Mouse (Mus musculus) hindbrain, embryonic 11.5 days (tissue): ENCODE measurements around the gene Recql. TPM values are rescaled to one million over a fixed set of nuclear protein-coding genes. Genes with fewer than 3 reads are reported as not detected.
A peak's percentile ranks its signal among the peaks of the same experiment; 100 is the strongest.

Experiments used
- ATAC-seq: fragments of 200-750 bp; cut with Nextera tagmentation; 2 replicates; pipeline ENCODE4 v1.8.0; 2017; ENCODE audit warnings: mild to moderate bottlenecking, moderate TSS enrichment, moderate library complexity; ENCODE audit not compliant: low FRiP score
- DNase-seq: peaks from one replicate; pipeline ENCODE4 v3.0.0-alpha.2; 2015; ENCODE audit warnings: low spot score
- H3K27ac ChIP-seq: fragments of 300-500 bp; sonication (generic); 2 replicates; pipeline ENCODE4 v1.5.1; 2014; ENCODE audit warnings: mild to moderate bottlenecking, low read depth, low read length
- H3K27me3 ChIP-seq: fragments of 300-500 bp; sonication (generic); 2 replicates; pipeline ENCODE4 v1.6.1; 2014; ENCODE audit warnings: mild to moderate bottlenecking, low read length, moderate library complexity, mixed read lengths; ENCODE audit not compliant: control insufficient read depth, insufficient read depth
- H3K36me3 ChIP-seq: fragments of 300-500 bp; sonication (generic); 2 replicates; pipeline ENCODE4 v1.6.1; 2014; ENCODE audit warnings: mild to moderate bottlenecking, low read length, moderate library complexity, mixed read lengths; ENCODE audit not compliant: control insufficient read depth, insufficient read depth
- H3K4me1 ChIP-seq: fragments of 300-500 bp; sonication (generic); replicated peaks from 2 replicates; pipeline ENCODE4 v1.6.1; 2014; ENCODE audit warnings: low read length, mixed read lengths; ENCODE audit not compliant: control insufficient read depth, insufficient read depth
- H3K4me2 ChIP-seq: fragments of 300-500 bp; sonication (generic); replicated peaks from 2 replicates; pipeline ENCODE4 v1.6.1; 2014; ENCODE audit warnings: mild to moderate bottlenecking, low read depth, low read length
- H3K4me3 ChIP-seq: fragments of 300-500 bp; sonication (generic); 2 replicates; pipeline ENCODE4 v1.5.1; 2014; ENCODE audit warnings: low read depth, low read length
- H3K9ac ChIP-seq: fragments of 300-500 bp; sonication (generic); 2 replicates; pipeline ENCODE4 v1.6.1; 2014; ENCODE audit warnings: low read depth, low read length
- H3K9me3 ChIP-seq: fragments of 300-500 bp; sonication (generic); 2 replicates; pipeline ENCODE4 v1.6.1; 2016; ENCODE audit warnings: low read length; ENCODE audit not compliant: control insufficient read depth
- WGBS: fragments of 180-500 bp; shearing (Covaris S2); extraction: QIAGEN DNeasy Blood & Tissue Kit; methylation state at CpG from one replicate; pipeline ENCODE4 v1.1.7; 2014; 5-methylcytosine and 5-hydroxymethylcytosine counted together
- polyA plus RNA-seq: library from polyadenylated mRNA; unstranded; fragments of >200 nt; fragmentation: Nextera tagmentation; extraction: Ambion mirVana; gene quantifications from 2 replicates; pipeline ENCODE4 v1.2.1, GENCODE M21; 2014

Gene Recql
- polyA plus RNA-seq, 1 experiment from 2014 or later, result 34.9 TPM

DNA sequence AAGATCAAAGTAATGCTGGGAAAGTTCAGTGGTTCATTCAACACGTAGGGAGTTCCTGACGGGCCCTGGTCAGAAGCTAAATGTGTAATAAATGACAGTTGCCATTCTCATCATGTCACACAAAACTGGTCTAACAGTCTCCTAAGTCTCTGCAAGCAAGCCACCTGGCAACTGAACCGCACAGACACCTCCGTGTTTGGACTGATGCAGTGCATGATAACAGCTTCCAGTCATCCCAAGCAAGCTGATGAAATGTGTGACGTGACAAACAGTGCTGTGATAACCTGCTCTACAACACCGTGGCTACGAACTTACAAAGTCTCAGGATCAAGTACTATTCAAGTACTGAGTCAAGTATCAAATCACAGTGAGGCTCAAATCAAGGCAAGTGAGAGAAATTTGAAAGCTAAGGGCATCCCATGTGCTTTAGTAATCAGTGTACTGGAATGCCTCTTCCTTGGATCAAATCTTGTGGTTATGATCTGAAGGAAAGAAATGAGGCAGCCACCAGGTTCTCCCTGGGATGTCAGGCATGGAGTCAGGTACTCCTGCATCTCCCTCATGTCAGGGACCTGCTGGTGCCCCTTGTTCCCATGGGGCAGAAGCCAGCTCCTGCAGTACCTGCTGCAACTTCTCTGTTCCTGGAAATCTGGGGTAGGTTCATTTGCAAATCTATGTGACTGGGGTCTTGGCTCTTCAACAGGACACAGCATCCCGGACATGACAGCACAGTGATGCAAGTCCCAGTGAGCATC lies 8.1 kb downstream of the Recql start:
- H3K9ac ChIP-seq, result no peak overlapping the region
- no peaks in the 10 kb centered on the region for H3K27me3 ChIP-seq
- no peak overlapping the region for H3K4me2 ChIP-seq
- 92% methylated on average over 8 of the region's 8 CpGs for WGBS
- no peaks in the 10 kb centered on the region for H3K9me3 ChIP-seq
- no peak for DNase-seq
- H3K36me3 ChIP-seq, result 0 out of 2 replicates have a peak, but pooled peaks cover 2% of the 10 kb centered on the region
- no peaks in the 10 kb centered on the region for H3K4me1 ChIP-seq
- no peak overlapping the region for H3K27ac ChIP-seq
- H3K4me3 ChIP-seq, result no peak overlapping the region
- ATAC-seq, result no peak

DNA sequence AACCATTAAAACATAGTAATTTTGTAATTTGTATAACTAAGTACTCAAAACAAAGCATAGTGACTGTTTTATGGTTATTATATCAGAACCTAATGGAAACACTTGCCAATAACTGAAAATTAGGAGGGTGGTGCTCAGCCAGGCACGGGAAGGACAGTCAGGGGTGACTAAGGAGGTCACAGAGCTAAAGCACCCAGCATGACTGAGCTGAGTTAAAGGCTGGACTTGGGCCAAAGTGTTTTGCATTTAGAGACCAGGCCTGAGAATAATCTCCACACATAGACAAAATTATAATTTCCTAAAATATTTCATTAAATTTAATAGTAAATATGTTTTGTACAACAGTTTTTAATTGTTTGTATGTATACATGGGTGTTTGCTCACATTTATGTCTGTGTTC lies 9.8 kb downstream of the Recql start:
- Histone ChIP-seq H3K4me2 (no peak overlapping the region), H3K27me3 (no peaks in the 10 kb centered on the region), H3K9ac (no peak overlapping the region), H3K36me3 (0 out of 2 replicates have a peak, but pooled peaks cover 2% of the 10 kb centered on the region), H3K4me1 (no peaks in the 10 kb centered on the region), H3K9me3 (no peaks in the 10 kb centered on the region), H3K4me3 (no peak overlapping the region), H3K27ac (no peak overlapping the region)
- no peak for ATAC-seq
- no peak for DNase-seq
- WGBS, result 76% methylated on average over 1 of the region's 1 CpGs

DNA sequence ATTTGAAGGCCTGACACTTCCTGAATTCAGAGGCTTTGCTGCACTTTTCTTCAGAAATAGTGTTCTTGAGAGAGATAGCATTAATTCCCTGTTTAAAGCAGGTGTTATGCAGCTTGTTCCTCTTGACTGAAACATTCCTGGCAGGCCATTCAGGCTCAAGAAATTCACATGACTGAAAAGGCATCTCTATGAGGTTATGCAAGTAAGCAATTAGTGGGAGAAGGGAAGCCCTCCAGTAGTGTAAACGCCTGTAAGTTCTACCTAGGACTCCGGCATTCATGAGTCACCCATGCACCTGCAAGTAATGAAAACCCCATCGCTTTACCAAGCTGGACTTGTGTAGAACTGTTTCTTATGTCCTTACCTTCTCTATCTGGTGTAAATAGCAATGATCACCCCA lies 17.3 kb downstream of the Recql start:
- no peak for ATAC-seq
- WGBS, result 95% methylated on average over 3 of the region's 3 CpGs
- no peak overlapping the region for H3K4me3 ChIP-seq
- no peak overlapping the region for H3K9ac ChIP-seq
- no peaks in the 10 kb centered on the region for H3K36me3 ChIP-seq
- H3K9me3 ChIP-seq, result no peaks in the 10 kb centered on the region
- no peak overlapping the region for H3K27ac ChIP-seq
- H3K27me3 ChIP-seq, result no peaks in the 10 kb centered on the region
- DNase-seq, result no peak
- no peaks in the 10 kb centered on the region for H3K4me1 ChIP-seq
- H3K4me2 ChIP-seq, result no peak overlapping the region

DNA sequence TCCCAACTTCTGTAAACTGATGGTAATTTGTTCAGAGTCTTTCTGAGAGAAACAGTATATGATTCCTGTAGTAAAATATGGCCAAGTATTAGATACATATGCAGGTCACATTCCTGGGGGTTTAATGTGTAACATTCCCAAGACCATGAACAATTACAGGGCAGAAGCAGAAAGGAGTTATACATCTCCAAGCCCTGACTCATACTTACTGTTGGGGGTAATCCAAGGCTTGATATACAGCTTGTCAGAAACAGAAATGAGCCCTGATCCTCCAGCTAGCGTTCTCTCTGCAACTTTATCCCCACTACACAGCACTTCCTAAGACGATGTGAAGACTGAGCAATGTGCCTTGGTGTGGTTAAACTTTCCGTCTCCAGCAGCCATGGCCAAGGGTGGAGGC lies 19.3 kb downstream of the Recql start:
- no peak for ATAC-seq

DNA sequence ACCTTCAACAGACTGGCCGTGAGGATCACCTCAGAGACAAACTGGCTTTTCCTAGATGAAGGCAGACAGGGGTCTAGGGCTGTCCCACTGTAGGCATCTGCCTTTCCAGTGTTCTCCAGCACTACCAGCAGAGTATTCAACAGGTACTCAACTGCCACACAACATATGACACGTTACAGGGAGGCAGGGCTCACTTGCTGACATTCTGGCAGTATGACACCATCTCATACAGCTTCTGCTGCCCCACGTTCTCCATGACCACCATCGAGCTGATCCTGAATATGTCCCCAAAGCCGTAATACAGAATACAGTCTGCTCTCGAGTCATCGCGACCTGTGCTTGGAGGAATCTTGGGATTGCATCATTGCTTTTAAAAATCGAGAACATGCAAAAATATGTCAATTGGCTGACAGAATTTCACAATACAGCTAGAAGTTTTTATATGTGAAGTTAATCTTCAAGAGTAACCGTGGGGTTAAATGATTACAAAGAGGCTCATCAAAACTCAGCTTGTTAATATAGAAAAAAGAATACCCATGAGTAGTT lies 20.3 kb downstream of the Recql start:
- Histone ChIP-seq H3K9ac (no peak overlapping the region), H3K4me2 (no peak overlapping the region), H3K36me3 (peaks cover 3% of the 10 kb centered on the region; the same call in 1 of the 2 replicates), H3K27me3 (no peaks in the 10 kb centered on the region), H3K27ac (no peak overlapping the region), H3K4me3 (no peak overlapping the region), H3K4me1 (no peaks in the 10 kb centered on the region), H3K9me3 (no peaks in the 10 kb centered on the region)
- no peak for DNase-seq
- ATAC-seq, result no peak
- WGBS, result 95% methylated on average over 10 of the region's 10 CpGs

More for the DNA sequence above, 19.3 kb downstream of the Recql start:
- no peaks in the 10 kb centered on the region for H3K9me3 ChIP-seq
- H3K27me3 ChIP-seq, result no peaks in the 10 kb centered on the region
- peaks cover 3% of the 10 kb centered on the region; the same call in 1 of the 2 replicates for H3K36me3 ChIP-seq
- no peaks in the 10 kb centered on the region for H3K4me1 ChIP-seq
- H3K4me3 ChIP-seq, result no peak overlapping the region
- no peak overlapping the region for H3K9ac ChIP-seq
- WGBS, result 87% methylated on average over 3 of the region's 3 CpGs
- no peak overlapping the region for H3K27ac ChIP-seq
- H3K4me2 ChIP-seq, result no peak overlapping the region
- DNase-seq, result no peak

DNA sequence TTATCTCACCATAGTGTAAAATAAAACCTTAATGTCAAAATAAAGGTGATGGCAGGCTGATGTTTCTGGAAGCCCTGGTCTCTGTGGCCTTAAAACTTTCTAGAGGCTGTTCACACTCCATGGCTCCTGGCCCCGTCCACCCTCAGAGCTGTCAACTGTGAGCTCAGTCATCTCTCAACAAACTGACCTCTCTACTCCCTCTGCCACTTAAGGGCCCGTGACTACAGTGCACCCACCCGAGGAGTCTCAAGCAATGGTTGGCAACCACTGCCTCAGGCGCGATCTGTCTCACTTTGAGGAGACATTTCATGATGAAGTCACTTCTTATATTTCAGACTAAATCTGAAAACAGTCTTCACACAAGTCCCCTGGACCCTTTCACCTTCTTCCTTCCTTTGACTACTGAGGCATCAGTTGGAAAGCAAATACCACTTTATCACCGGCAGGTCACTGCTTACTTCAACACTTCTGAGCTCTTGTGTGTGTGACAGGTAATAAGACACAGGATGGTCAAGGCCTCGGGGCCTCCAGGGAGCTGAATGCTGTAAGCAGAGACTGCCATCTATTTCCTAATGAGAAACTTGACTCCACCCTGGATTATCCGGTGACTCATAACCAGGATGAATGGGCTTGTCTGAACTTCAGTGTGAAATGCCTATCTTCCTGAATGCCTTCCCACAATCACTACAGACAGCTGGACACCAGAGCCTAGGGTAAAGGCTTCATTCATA lies 21.0 kb downstream of the Recql start:
- peaks cover 3% of the 10 kb centered on the region; the same call in 1 of the 2 replicates for H3K36me3 ChIP-seq
- no peak overlapping the region for H3K27ac ChIP-seq
- ATAC-seq (no peak), DNase-seq (no peak)
- no peaks in the 10 kb centered on the region for H3K27me3 ChIP-seq
- WGBS, result 89% methylated on average over 8 of the region's 8 CpGs
- no peaks in the 10 kb centered on the region for H3K9me3 ChIP-seq
- no peak overlapping the region for H3K4me2 ChIP-seq
- H3K4me3 ChIP-seq, result no peak overlapping the region
- H3K4me1 ChIP-seq, result no peaks in the 10 kb centered on the region
- H3K9ac ChIP-seq, result no peak overlapping the region

DNA sequence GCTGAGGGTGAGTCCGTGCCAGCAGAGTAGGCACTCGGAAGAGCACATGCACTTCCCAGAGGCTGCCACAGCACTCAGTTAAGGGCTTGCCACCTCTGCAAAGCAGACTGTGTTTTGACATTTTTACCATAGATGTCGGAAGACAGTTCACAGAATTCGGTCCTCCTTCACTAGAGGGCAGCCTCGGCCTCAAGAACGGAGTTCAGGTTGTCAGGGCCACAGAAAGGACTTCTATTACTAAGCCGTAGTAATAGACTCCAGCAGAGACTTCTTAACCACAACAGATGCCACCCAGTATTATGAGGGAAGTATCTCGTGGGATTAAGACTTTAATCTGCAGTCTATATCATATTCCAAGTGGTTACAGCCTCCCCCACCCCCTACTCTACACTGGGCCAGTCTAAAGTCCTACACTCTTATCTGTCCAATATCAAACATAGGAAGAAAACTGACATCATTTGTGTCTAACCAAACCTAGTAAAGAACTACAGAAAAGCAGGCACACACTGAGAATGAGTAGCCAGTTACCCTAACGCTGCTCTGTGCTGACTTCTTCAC lies 23.8 kb downstream of the Recql start:
- no peak overlapping the region for H3K4me2 ChIP-seq
- ATAC-seq (peak; percentile 37; the same call in 1 of the 2 replicates), DNase-seq (peak; percentile 18)
- no peak overlapping the region for H3K27ac ChIP-seq
- no peak overlapping the region for H3K9ac ChIP-seq
- H3K4me1 ChIP-seq, result no peaks in the 10 kb centered on the region
- 78% methylated on average over 9 of the region's 9 CpGs for WGBS
- no peak overlapping the region for H3K4me3 ChIP-seq
- H3K27me3 ChIP-seq, result no peaks in the 10 kb centered on the region
- peaks cover 7% of the 10 kb centered on the region; the same call in 1 of the 2 replicates for H3K36me3 ChIP-seq
- no peaks in the 10 kb centered on the region for H3K9me3 ChIP-seq

DNA sequence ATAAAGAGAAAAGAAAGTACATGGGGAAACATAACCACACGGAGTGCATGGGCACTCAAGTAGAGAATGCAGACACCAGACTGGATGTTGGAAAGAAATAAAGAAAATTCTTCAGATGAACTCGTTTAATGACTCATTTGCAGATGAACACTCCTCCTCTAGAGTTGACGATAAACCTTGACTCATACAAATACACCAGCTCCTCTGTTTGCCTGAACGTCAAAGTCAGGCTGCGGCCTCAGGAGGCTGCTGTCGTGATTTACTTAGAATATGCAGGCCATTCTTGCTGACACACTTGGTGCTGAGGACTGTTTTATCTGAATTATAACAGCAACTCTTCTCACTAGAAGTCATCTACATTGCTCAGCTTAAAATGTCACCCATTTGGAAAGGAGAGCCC lies 24.9 kb downstream of the Recql start:
- H3K4me3 ChIP-seq, result no peak overlapping the region
- whole genome bisulfite sequencing, result 90% methylated on average over 6 of the region's 6 CpGs
- H3K9me3 ChIP-seq, result no peaks in the 10 kb centered on the region
- no peaks in the 10 kb centered on the region for H3K27me3 ChIP-seq
- no peak overlapping the region for H3K27ac ChIP-seq
- H3K4me1 ChIP-seq, result no peaks in the 10 kb centered on the region
- H3K36me3 ChIP-seq, result peaks cover 7% of the 10 kb centered on the region; the same call in 1 of the 2 replicates
- H3K9ac ChIP-seq, result no peak overlapping the region
- no peak overlapping the region for H3K4me2 ChIP-seq
- no peak for DNase-seq
- ATAC-seq, result no peak
